Mouse (Mus musculus) kidney, postnatal 25 days (tissue): ENCODE measurements at regions not wholly inside any gene's neighbourhood (a gene's known extent, or its start where the extent isn't known, plus 50 kb on each side); places are given as distances from the start of the nearest gene placed in this dataset.

Experiments
- DNase-seq, 2 experiments: peaks; one replicate each; pipeline ENCODE4 v3.0.0; 2021; ENCODE audit warnings: mixed read lengths in 2 of 2

- DNase-seq, result no peak
Observed at GRCm38 (mm10) chr4:54611990-54612980, 332.6 kb upstream of the Zfp462 start.

- DNase-seq, result peak; percentile 50 to 58
Observed at GRCm38 (mm10) chr4:54613076-54613475, 331.8 kb upstream of the Zfp462 start.

GRCm38 (mm10) chr4:54613611-54614010, 331.2 kb upstream of the Zfp462 start:
- peak; percentile 56 to 81 for DNase-seq

- DNase-seq, result peak; percentile 78 to 84
Observed at GRCm38 (mm10) chr4:54615886-54616285, 329.0 kb upstream of the Zfp462 start.

GRCm38 (mm10) chr4:54624024-54624873, 320.6 kb upstream of the Zfp462 start:
- DNase-seq, result no peak

GRCm38 (mm10) chr4:54636986-54637641, 307.7 kb upstream of the Zfp462 start:
- no peak for DNase-seq

- DNase-seq, result no peak
Observed at GRCm38 (mm10) chr4:54646033-54646432, 298.8 kb upstream of the Zfp462 start.

GRCm38 (mm10) chr4:54646459-54646858, 298.4 kb upstream of the Zfp462 start:
- no peak for DNase-seq

GRCm38 (mm10) chr4:54648254-54648653, 296.6 kb upstream of the Zfp462 start:
- DNase-seq, result peak in 1 of 2 experiments; percentile 23

- no peak for DNase-seq
Observed at GRCm38 (mm10) chr4:54651646-54652110, 293.2 kb upstream of the Zfp462 start.

- DNase-seq, result no peak
Observed at GRCm38 (mm10) chr4:54652111-54653021, 292.5 kb upstream of the Zfp462 start.

GRCm38 (mm10) chr4:54653097-54653776, 291.6 kb upstream of the Zfp462 start:
- DNase-seq, result no peak
